Mouse (Mus musculus): ENCODE data around the gene Fibcd1. TPM values are rescaled to one million over a fixed set of nuclear protein-coding genes. Genes with fewer than 3 reads are reported as not detected.

The Fibcd1 gene
- polyA plus RNA-seq, 1 experiment from 2014 or later: 4.3 TPM

DNA sequence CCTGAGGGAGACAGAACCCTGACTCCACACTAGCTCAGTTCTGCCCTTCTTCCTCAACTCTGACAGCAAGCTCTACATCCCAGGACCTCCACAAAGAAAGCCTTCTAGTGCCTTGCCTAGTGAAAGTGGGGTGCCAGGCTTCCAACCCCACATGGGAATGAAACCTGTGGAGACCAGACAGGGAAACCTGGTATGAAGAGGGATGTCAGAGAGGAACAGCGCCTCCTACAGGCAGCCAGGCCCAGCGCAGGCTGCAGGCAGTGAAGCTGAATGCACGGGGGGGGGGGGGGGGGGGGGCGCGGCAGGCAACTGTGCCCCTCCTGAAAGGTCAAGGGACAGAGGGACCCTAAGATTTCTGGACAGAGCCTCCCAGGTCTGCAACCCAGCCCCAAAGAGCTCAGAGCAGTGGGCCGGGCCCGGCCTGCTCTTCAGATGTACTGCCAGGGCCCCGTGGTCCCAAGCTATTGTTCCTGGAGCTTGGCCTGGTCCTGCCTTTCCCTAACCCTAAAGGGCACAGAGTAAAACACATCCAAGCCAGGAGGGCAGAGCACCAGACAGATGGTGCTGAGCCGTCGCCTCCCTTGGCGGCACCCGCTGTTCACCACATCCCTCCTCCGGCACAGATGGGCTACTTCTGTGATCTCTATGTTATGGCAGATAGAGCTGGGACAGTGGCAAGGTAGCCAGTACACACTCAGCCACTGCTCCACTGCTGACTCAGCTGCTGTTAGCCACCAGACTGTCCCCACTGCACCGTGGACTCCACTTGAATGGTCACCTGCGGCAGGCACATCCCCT lies 21.7 kb downstream of the Fibcd1 start:
- Histone ChIP-seq H3K9ac (replicated peaks; ENCODE audit: low read depth, low read length) (no peak overlapping the region), H3K27me3 (ENCODE audit: control insufficient read depth, insufficient read depth, low read length) (no peaks in the 10 kb centered on the region), H3K4me1 (ENCODE audit: control insufficient read depth, insufficient read depth, low read length) (peaks cover 20% of the 10 kb centered on the region), H3K36me3 (ENCODE audit: control insufficient read depth, insufficient read depth, low read length) (no peaks in the 10 kb centered on the region), H3K4me3 (ENCODE audit: low read depth, low read length) (no peak overlapping the region), H3K4me2 (ENCODE audit: low read depth, low read length) (no peak overlapping the region), H3K9me3 (ENCODE audit: control insufficient read depth, low read length) (no peaks in the 10 kb centered on the region), H3K27ac (ENCODE audit: low read depth, low read length) (no peak overlapping the region; the same call in 1 of the 2 replicates)
- no peak for ATAC-seq (ENCODE audit: low read depth)
- WGBS: 64% methylated on average over 12 of the region's 15 CpGs

DNA sequence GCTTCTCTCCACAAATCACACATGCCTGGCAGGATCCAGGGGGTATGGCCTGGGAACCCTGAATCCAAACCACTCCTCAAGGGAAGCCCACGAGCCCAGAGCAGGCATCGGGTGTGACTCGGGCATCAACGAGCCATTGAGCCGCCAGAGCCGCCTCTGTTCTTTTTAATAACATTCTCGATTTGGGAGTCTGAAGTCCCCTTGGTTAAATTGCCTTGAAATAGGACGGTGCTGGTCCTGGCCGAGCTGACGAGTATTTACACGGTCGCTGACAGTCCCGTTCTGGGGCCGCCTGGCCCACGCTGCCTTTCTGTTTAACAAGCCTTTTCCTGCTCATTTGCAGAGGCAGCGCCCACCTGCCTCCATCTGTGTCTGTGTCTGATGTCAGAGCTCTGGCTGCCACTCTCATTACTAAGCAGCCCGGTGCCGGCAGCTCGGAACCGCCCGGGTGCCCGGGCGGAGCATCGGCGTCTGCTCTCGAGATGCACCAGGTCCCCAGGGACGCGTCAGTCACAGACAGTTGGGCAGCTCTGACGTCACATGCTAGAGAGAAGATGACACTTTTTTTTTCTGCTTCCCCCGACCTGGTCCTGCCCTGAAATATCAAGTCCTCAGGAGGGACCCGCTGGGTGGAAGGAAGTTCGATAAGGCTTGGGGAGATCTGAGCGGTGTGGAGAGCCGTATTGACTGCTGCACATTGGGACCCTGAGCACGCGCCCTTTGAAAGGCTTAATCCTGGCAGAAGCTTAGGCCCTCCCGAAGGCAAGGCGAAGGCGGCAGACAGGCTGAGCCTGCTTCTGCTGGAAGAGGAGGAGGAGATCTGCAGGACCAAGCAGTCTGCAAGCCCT lies 23.1 kb downstream of the Fibcd1 start:
- Histone ChIP-seq H3K9ac (replicated peaks; ENCODE audit: low read depth, low read length) (peak overlapping the region; percentile 41; the same call in 1 of the 2 replicates), H3K27me3 (ENCODE audit: control insufficient read depth, insufficient read depth, low read length) (no peaks in the 10 kb centered on the region), H3K4me3 (ENCODE audit: low read depth, low read length) (peak overlapping the region; percentile 15; the same call in 1 of the 2 replicates), H3K27ac (ENCODE audit: low read depth, low read length) (peak overlapping the region; percentile 39), H3K4me1 (ENCODE audit: control insufficient read depth, insufficient read depth, low read length) (peaks cover 11% of the 10 kb centered on the region), H3K4me2 (ENCODE audit: low read depth, low read length) (peak overlapping the region; percentile 41), H3K36me3 (ENCODE audit: control insufficient read depth, insufficient read depth, low read length) (no peaks in the 10 kb centered on the region), H3K9me3 (ENCODE audit: control insufficient read depth, low read length) (no peaks in the 10 kb centered on the region)
- WGBS: 14% methylated on average over 39 of the region's 39 CpGs
- ATAC-seq (ENCODE audit: low read depth): peak; percentile 65

GRCm38 (mm10) chr2:31815367-31815766 lies 30.4 kb downstream of the Fibcd1 start:
- H3K9ac ChIP-seq (replicated peaks; ENCODE audit: low read depth, low read length): no peak overlapping the region
- WGBS: 35% methylated on average over 5 of the region's 5 CpGs
- H3K9me3 ChIP-seq (ENCODE audit: control insufficient read depth, low read length): no peaks in the 10 kb centered on the region
- H3K4me1 ChIP-seq (ENCODE audit: control insufficient read depth, insufficient read depth, low read length): peaks cover 2% of the 10 kb centered on the region; the same call in 1 of the 2 replicates
- H3K27me3 ChIP-seq (ENCODE audit: control insufficient read depth, insufficient read depth, low read length): no peaks in the 10 kb centered on the region
- H3K4me3 ChIP-seq (ENCODE audit: low read depth, low read length): no peak overlapping the region
- H3K36me3 ChIP-seq (ENCODE audit: control insufficient read depth, insufficient read depth, low read length): no peaks in the 10 kb centered on the region
- no peak overlapping the region for H3K27ac ChIP-seq (ENCODE audit: low read depth, low read length)
- H3K4me2 ChIP-seq (ENCODE audit: low read depth, low read length): no peak overlapping the region
- peak; percentile 49; the same call in 1 of the 2 replicates for ATAC-seq (ENCODE audit: low read depth)

DNA sequence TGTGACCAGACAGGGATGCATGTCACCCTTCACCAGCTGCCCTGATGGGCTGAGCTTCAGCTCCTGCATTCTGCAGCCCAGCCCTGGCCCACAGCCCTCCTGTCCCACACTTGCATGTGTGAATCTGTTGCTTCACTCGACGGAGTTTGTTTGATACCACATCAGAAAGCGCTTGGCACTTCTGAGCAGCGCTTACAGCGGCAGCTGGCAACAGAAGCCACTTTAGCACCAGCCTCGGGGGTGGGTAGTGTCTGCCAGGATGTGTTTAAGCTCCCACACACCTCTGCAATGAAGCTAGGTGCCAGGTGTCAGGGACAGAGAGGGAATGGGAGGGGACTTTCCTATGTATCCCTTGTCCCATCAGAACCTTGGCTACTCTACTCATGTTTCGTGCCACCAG lies 31.1 kb downstream of the Fibcd1 start:
- peaks cover 8% of the 10 kb centered on the region; the same call in 1 of the 2 replicates for H3K4me1 ChIP-seq (ENCODE audit: control insufficient read depth, insufficient read depth, low read length)
- no peak overlapping the region for H3K9ac ChIP-seq (replicated peaks; ENCODE audit: low read depth, low read length)
- no peak overlapping the region for H3K27ac ChIP-seq (ENCODE audit: low read depth, low read length)
- H3K36me3 ChIP-seq (ENCODE audit: control insufficient read depth, insufficient read depth, low read length): no peaks in the 10 kb centered on the region
- no peak overlapping the region for H3K4me2 ChIP-seq (ENCODE audit: low read depth, low read length)
- WGBS: 83% methylated on average over 7 of the region's 7 CpGs
- H3K4me3 ChIP-seq (ENCODE audit: low read depth, low read length): no peak overlapping the region
- no peaks in the 10 kb centered on the region for H3K9me3 ChIP-seq (ENCODE audit: control insufficient read depth, low read length)
- ATAC-seq (ENCODE audit: low read depth): no peak
- no peaks in the 10 kb centered on the region for H3K27me3 ChIP-seq (ENCODE audit: control insufficient read depth, insufficient read depth, low read length)

GRCm38 (mm10) chr2:31813641-31814040 lies 32.2 kb downstream of the Fibcd1 start:
- no peak overlapping the region for H3K9ac ChIP-seq (replicated peaks; ENCODE audit: low read depth, low read length)
- ATAC-seq (ENCODE audit: low read depth): no peak
- H3K27me3 ChIP-seq (ENCODE audit: control insufficient read depth, insufficient read depth, low read length): no peaks in the 10 kb centered on the region
- 85% methylated on average over 4 of the region's 4 CpGs for WGBS
- H3K4me3 ChIP-seq (ENCODE audit: low read depth, low read length): no peak overlapping the region
- H3K36me3 ChIP-seq (ENCODE audit: control insufficient read depth, insufficient read depth, low read length): no peaks in the 10 kb centered on the region
- H3K4me1 ChIP-seq (ENCODE audit: control insufficient read depth, insufficient read depth, low read length): peaks cover 17% of the 10 kb centered on the region; the same call in 1 of the 2 replicates
- no peaks in the 10 kb centered on the region for H3K9me3 ChIP-seq (ENCODE audit: control insufficient read depth, low read length)
- no peak overlapping the region for H3K4me2 ChIP-seq (ENCODE audit: low read depth, low read length)
- no peak overlapping the region for H3K27ac ChIP-seq (ENCODE audit: low read depth, low read length)

GRCm38 (mm10) chr2:31811086-31811958 lies 34.5 kb downstream of the Fibcd1 start:
- Histone ChIP-seq H3K4me1 (ENCODE audit: control insufficient read depth, insufficient read depth, low read length) (peaks cover 39% of the 10 kb centered on the region), H3K36me3 (ENCODE audit: control insufficient read depth, insufficient read depth, low read length) (no peaks in the 10 kb centered on the region), H3K27ac (ENCODE audit: low read depth, low read length) (no peak overlapping the region), H3K9me3 (ENCODE audit: control insufficient read depth, low read length) (no peaks in the 10 kb centered on the region), H3K4me3 (ENCODE audit: low read depth, low read length) (no peak overlapping the region), H3K9ac (replicated peaks; ENCODE audit: low read depth, low read length) (no peak overlapping the region), H3K4me2 (ENCODE audit: low read depth, low read length) (no peak overlapping the region), H3K27me3 (ENCODE audit: control insufficient read depth, insufficient read depth, low read length) (no peaks in the 10 kb centered on the region)
- no peak for ATAC-seq (ENCODE audit: low read depth)
- 89% methylated on average over 14 of the region's 14 CpGs for WGBS

- H3K9ac ChIP-seq (replicated peaks; ENCODE audit: low read depth, low read length): no peak within 1 kb of the TSS
- no peak for ATAC-seq (ENCODE audit: low read depth)
- no peak within 1 kb of the TSS for H3K4me3 ChIP-seq (ENCODE audit: low read depth, low read length)
- WGBS: 49% methylated on average over 12 of the region's 12 CpGs
- H3K27ac ChIP-seq (ENCODE audit: low read depth, low read length): no peak within 1 kb of the TSS
- H3K9me3 ChIP-seq (ENCODE audit: control insufficient read depth, low read length): no peaks in the 10 kb centered on the region
- H3K4me2 ChIP-seq (ENCODE audit: low read depth, low read length): no peak within 1 kb of the TSS
- peaks cover 42% of the 10 kb centered on the region for H3K4me1 ChIP-seq (ENCODE audit: control insufficient read depth, insufficient read depth, low read length)
- no peaks in the 10 kb centered on the region for H3K27me3 ChIP-seq (ENCODE audit: control insufficient read depth, insufficient read depth, low read length)
- H3K36me3 ChIP-seq (ENCODE audit: control insufficient read depth, insufficient read depth, low read length): no peaks in the 10 kb centered on the region
These were observed 35.4 kb downstream of the Fibcd1 start, which contains the start of gene Qrfp for GRCm38 (mm10) chr2:31810444-31810843. Qrfp (minus strand) TSS chr2:31810580.

GRCm38 (mm10) chr2:31809358-31809740 lies 36.5 kb downstream of the Fibcd1 start:
- Histone ChIP-seq H3K4me2 (ENCODE audit: low read depth, low read length) (no peak overlapping the region), H3K4me1 (ENCODE audit: control insufficient read depth, insufficient read depth, low read length) (peaks cover 42% of the 10 kb centered on the region)
- 54% methylated on average over 2 of the region's 2 CpGs for WGBS

More at GRCm38 (mm10) chr2:31809358-31809740, 36.5 kb downstream of the Fibcd1 start:
- Histone ChIP-seq H3K9ac (replicated peaks; ENCODE audit: low read depth, low read length) (no peak overlapping the region), H3K4me3 (ENCODE audit: low read depth, low read length) (no peak overlapping the region), H3K9me3 (ENCODE audit: control insufficient read depth, low read length) (no peaks in the 10 kb centered on the region), H3K36me3 (ENCODE audit: control insufficient read depth, insufficient read depth, low read length) (no peaks in the 10 kb centered on the region), H3K27ac (ENCODE audit: low read depth, low read length) (no peak overlapping the region), H3K27me3 (ENCODE audit: control insufficient read depth, insufficient read depth, low read length) (no peaks in the 10 kb centered on the region)
- ATAC-seq (ENCODE audit: low read depth): no peak
